Mouse (Mus musculus): ENCODE measurements at regions not wholly inside any gene's neighbourhood (a gene's known extent, or its start where the extent isn't known, plus 50 kb on each side); places are given as distances from the start of the nearest gene placed in this dataset.

DNA sequence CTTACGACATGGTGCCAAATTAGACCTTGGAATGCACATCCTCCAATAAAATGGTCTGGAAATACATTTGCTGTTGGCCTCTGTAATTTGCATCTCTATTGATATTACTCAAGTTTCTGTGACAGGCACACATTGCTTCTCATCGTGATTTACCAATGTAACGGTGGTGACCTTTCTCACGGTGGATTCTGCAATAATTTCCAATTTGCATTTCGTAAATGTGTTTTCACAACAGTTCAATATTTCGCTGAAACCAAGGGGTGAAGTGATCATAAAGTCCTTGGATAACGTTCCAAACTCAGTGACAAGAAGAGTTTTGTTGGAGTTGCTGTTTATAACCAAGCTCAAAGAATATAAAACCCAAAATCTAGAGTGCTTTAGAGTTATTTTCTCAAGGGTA, 149.4 kb downstream of the Lrig3 start:
- Histone ChIP-seq H3K9me3 (ENCODE audit: control insufficient read depth, low read length) (no peaks in the 10 kb centered on the region), H3K4me1 (ENCODE audit: control insufficient read depth, insufficient read depth, low read length) (no peaks in the 10 kb centered on the region), H3K27me3 (ENCODE audit: control insufficient read depth, insufficient read depth, low read length) (no peaks in the 10 kb centered on the region), H3K9ac (ENCODE audit: low read length) (no peak overlapping the region), H3K36me3 (ENCODE audit: control insufficient read depth, insufficient read depth, low read length) (no peaks in the 10 kb centered on the region), H3K4me2 (no peak overlapping the region), H3K27ac (ENCODE audit: low read depth, low read length) (no peak overlapping the region), H3K4me3 (ENCODE audit: low read depth, low read length) (no peak overlapping the region)
- ATAC-seq (ENCODE audit: low FRiP score) (no peak), DNase-seq (ENCODE audit: low spot score, missing footprints) (no peak)
- 81% methylated on average over 7 of the region's 7 CpGs for WGBS

DNA sequence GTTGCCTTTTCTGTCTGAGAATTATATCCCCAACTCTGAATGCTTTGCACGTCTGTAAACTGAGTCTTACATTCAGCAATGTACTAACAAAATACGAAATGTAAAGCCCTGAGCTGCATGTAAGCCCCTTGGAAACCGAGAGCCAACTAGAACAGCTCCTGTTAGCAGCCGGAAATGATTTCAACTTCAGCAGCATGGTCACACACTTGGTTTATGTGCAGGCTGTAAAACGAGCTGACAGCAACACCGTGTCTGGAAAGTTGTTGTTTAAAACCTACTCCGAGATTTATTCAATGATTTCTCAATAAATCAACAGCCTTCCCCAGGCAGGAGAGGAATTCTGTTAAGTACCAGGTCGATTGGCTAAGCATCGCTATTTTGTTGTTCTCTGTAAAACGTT, 155.7 kb downstream of the Lrig3 start:
- WGBS, result 89% methylated on average over 10 of the region's 10 CpGs
- no peaks in the 10 kb centered on the region for H3K36me3 ChIP-seq (ENCODE audit: control insufficient read depth, insufficient read depth, low read length)

DNA sequence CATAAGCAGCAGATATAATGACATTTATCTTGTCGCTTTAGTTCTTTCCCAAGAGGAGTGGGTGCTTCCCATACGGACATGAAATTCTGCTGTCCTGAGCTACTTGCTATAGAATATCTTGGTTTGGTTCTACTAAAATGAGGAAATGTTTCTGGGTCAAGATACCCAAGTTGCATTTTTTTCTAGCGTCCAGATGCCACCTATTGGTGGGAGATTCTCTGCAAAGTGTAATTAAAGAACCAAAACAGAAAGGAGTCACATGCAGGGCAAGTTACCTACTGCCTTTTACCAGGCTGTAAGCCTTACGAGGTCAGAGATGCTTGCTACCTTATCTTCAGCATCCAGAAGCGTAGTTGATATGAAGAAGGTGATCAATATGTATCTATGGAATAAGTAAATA, 156.5 kb downstream of the Lrig3 start:
- H3K27ac ChIP-seq (ENCODE audit: low read depth, low read length), result no peak overlapping the region
- no peaks in the 10 kb centered on the region for H3K36me3 ChIP-seq (ENCODE audit: control insufficient read depth, insufficient read depth, low read length)
- no peaks in the 10 kb centered on the region for H3K4me1 ChIP-seq (ENCODE audit: control insufficient read depth, insufficient read depth, low read length)
- H3K9ac ChIP-seq (ENCODE audit: low read length), result no peak overlapping the region
- no peaks in the 10 kb centered on the region for H3K9me3 ChIP-seq (ENCODE audit: control insufficient read depth, low read length)
- H3K27me3 ChIP-seq (ENCODE audit: control insufficient read depth, insufficient read depth, low read length), result no peaks in the 10 kb centered on the region
- ATAC-seq (ENCODE audit: low FRiP score) (no peak), DNase-seq (ENCODE audit: low spot score, missing footprints) (no peak)
- no peak overlapping the region for H3K4me3 ChIP-seq (ENCODE audit: low read depth, low read length)
- 83% methylated on average over 5 of the region's 5 CpGs for WGBS
- no peak overlapping the region for H3K4me2 ChIP-seq

More for the DNA sequence above, 155.7 kb downstream of the Lrig3 start:
- Histone ChIP-seq H3K4me1 (ENCODE audit: control insufficient read depth, insufficient read depth, low read length) (no peaks in the 10 kb centered on the region), H3K27ac (ENCODE audit: low read depth, low read length) (no peak overlapping the region), H3K4me2 (no peak overlapping the region), H3K9ac (ENCODE audit: low read length) (no peak overlapping the region), H3K9me3 (ENCODE audit: control insufficient read depth, low read length) (no peaks in the 10 kb centered on the region), H3K4me3 (ENCODE audit: low read depth, low read length) (no peak overlapping the region), H3K27me3 (ENCODE audit: control insufficient read depth, insufficient read depth, low read length) (no peaks in the 10 kb centered on the region)
- DNase-seq (ENCODE audit: low spot score, missing footprints) (no peak), ATAC-seq (ENCODE audit: low FRiP score) (no peak)

DNA sequence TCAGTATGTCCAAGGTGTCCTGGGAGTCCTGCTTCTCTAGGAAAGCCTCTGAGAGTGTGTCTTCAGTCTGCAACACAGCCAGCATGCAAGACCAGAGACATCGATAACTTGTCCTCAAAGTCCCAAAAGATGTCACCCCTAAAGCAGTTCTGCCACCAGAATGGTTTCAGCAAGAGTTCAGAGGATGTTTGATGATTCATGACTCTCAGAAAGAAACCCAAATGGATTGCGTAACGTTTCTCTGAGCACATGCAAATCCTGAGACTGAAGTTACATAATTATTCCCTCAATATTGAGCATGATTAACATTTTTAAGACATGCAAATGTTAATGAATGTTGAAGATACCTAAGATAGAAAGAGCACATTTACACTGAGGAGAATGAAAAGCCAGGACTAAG, 167.2 kb downstream of the Lrig3 start:
- ATAC-seq (ENCODE audit: low FRiP score) (no peak), DNase-seq (ENCODE audit: low spot score, missing footprints) (no peak)
- Histone ChIP-seq H3K4me3 (ENCODE audit: low read depth, low read length) (no peak overlapping the region), H3K27ac (ENCODE audit: low read depth, low read length) (no peak overlapping the region), H3K4me1 (ENCODE audit: control insufficient read depth, insufficient read depth, low read length) (peaks cover 4% of the 10 kb centered on the region; the same call in 1 of the 2 replicates), H3K36me3 (ENCODE audit: control insufficient read depth, insufficient read depth, low read length) (no peaks in the 10 kb centered on the region), H3K27me3 (ENCODE audit: control insufficient read depth, insufficient read depth, low read length) (no peaks in the 10 kb centered on the region), H3K9me3 (ENCODE audit: control insufficient read depth, low read length) (no peaks in the 10 kb centered on the region), H3K4me2 (no peak overlapping the region), H3K9ac (ENCODE audit: low read length) (no peak overlapping the region)
- 90% methylated on average over 3 of the region's 3 CpGs for WGBS

DNA sequence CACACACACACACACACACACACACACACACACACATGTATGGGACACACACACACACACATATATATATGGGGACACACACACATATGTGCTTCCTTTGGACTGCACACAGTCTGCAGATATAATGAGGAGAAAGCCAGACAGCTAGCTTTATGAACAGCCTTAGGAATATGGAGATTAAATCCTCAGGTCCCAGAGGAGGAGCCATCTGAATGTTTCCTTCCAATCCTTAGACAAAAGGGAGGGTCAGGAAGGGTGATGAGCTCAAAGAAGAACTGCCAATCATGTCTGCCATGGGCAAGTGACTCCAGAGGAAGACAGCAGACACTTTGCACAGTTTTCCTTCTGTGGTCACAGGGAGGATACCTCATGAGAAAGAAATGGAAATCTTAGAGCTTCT, 168.0 kb downstream of the Lrig3 start:
- ATAC-seq (ENCODE audit: low FRiP score) (peak; percentile 87), DNase-seq (ENCODE audit: low spot score, missing footprints) (peak; percentile 87)

DNA sequence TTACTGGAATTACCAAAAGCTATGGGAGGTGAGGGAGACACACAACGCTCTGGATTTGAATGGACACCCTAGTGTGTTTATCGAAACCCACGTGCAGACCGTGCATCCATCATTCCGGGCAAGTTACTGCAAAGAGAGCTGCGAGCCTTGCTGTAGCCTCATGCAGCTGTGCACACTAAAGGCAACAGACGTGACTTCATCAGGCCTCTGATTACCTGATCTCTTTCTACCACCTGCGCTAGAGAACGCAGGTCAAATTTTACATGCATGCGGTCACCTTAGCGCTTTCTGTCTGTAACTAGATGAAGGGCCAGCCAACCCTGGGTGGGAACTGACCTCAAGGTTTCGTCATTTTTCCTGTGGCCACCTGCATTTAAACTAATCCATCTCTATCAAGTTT, 172.6 kb downstream of the Lrig3 start:
- Histone ChIP-seq H3K9ac (ENCODE audit: low read length) (no peak overlapping the region), H3K4me2 (no peak overlapping the region), H3K27me3 (ENCODE audit: control insufficient read depth, insufficient read depth, low read length) (no peaks in the 10 kb centered on the region), H3K4me1 (ENCODE audit: control insufficient read depth, insufficient read depth, low read length) (peaks cover 4% of the 10 kb centered on the region; the same call in 1 of the 2 replicates), H3K36me3 (ENCODE audit: control insufficient read depth, insufficient read depth, low read length) (no peaks in the 10 kb centered on the region), H3K4me3 (ENCODE audit: low read depth, low read length) (no peak overlapping the region), H3K27ac (ENCODE audit: low read depth, low read length) (no peak overlapping the region), H3K9me3 (ENCODE audit: control insufficient read depth, low read length) (no peaks in the 10 kb centered on the region)
- no peak for ATAC-seq (ENCODE audit: low FRiP score)
- WGBS, result 96% methylated on average over 12 of the region's 12 CpGs
- no peak for DNase-seq (ENCODE audit: low spot score, missing footprints)

More for the DNA sequence above, 168.0 kb downstream of the Lrig3 start:
- Histone ChIP-seq H3K9ac (ENCODE audit: low read length) (no peak overlapping the region), H3K4me2 (no peak overlapping the region), H3K27ac (ENCODE audit: low read depth, low read length) (no peak overlapping the region), H3K4me3 (ENCODE audit: low read depth, low read length) (no peak overlapping the region), H3K9me3 (ENCODE audit: control insufficient read depth, low read length) (no peaks in the 10 kb centered on the region), H3K27me3 (ENCODE audit: control insufficient read depth, insufficient read depth, low read length) (no peaks in the 10 kb centered on the region), H3K4me1 (ENCODE audit: control insufficient read depth, insufficient read depth, low read length) (peaks cover 4% of the 10 kb centered on the region; the same call in 1 of the 2 replicates), H3K36me3 (ENCODE audit: control insufficient read depth, insufficient read depth, low read length) (no peaks in the 10 kb centered on the region)

DNA sequence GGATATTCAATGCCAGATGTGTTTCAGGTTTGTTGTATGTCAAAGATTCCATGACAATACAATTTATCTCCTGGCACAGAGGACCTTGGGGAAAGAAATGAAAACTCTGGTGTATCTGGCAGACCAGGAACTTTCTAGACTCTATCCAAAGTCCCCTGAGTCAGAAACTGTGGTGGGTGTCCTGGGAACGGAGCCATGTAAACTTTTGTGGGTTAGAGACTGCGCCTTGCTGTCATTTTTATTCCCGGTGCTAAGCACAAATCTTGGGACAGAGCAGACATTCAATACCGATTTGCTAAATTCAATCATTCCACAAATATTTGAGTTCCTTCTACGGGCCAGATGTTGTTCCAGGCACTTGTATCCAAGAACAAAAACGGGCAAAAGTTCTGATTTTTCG, 175.6 kb downstream of the Lrig3 start:
- Histone ChIP-seq H3K9me3 (ENCODE audit: control insufficient read depth, low read length) (no peaks in the 10 kb centered on the region), H3K36me3 (ENCODE audit: control insufficient read depth, insufficient read depth, low read length) (no peaks in the 10 kb centered on the region), H3K9ac (ENCODE audit: low read length) (no peak overlapping the region), H3K4me3 (ENCODE audit: low read depth, low read length) (no peak overlapping the region), H3K27ac (ENCODE audit: low read depth, low read length) (no peak overlapping the region), H3K4me1 (ENCODE audit: control insufficient read depth, insufficient read depth, low read length) (no peaks in the 10 kb centered on the region), H3K4me2 (no peak overlapping the region), H3K27me3 (ENCODE audit: control insufficient read depth, insufficient read depth, low read length) (no peaks in the 10 kb centered on the region)
- ATAC-seq (ENCODE audit: low FRiP score) (no peak), DNase-seq (ENCODE audit: low spot score, missing footprints) (no peak)
- WGBS, result 87% methylated on average over 7 of the region's 7 CpGs

DNA sequence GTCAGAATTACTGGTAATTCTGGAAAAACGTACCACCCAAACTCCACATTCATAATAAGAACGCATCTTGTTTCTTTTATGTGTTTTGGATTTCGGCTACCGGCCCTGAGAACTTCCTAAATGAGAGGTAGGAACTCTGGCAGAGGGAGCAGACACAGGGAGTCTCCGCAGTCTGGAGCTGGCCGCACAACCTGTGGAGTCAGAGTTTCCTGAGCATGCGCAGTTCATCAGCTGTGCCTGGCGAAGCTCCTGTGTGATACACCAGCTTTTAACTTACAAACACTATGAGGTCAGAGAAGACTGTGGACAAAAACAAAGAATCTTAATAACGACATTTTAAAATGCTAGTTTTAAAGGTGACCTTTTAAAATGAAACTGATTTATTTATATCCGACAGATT, 177.9 kb downstream of the Lrig3 start:
- no peaks in the 10 kb centered on the region for H3K36me3 ChIP-seq (ENCODE audit: control insufficient read depth, insufficient read depth, low read length)
- H3K4me2 ChIP-seq, result no peak overlapping the region
- no peaks in the 10 kb centered on the region for H3K9me3 ChIP-seq (ENCODE audit: control insufficient read depth, low read length)
- no peak overlapping the region for H3K4me3 ChIP-seq (ENCODE audit: low read depth, low read length)
- DNase-seq (ENCODE audit: low spot score, missing footprints) (no peak), ATAC-seq (ENCODE audit: low FRiP score) (no peak)
- no peaks in the 10 kb centered on the region for H3K4me1 ChIP-seq (ENCODE audit: control insufficient read depth, insufficient read depth, low read length)
- no peak overlapping the region for H3K9ac ChIP-seq (ENCODE audit: low read length)
- no peaks in the 10 kb centered on the region for H3K27me3 ChIP-seq (ENCODE audit: control insufficient read depth, insufficient read depth, low read length)
- 82% methylated on average over 10 of the region's 10 CpGs for WGBS
- H3K27ac ChIP-seq (ENCODE audit: low read depth, low read length), result no peak overlapping the region

DNA sequence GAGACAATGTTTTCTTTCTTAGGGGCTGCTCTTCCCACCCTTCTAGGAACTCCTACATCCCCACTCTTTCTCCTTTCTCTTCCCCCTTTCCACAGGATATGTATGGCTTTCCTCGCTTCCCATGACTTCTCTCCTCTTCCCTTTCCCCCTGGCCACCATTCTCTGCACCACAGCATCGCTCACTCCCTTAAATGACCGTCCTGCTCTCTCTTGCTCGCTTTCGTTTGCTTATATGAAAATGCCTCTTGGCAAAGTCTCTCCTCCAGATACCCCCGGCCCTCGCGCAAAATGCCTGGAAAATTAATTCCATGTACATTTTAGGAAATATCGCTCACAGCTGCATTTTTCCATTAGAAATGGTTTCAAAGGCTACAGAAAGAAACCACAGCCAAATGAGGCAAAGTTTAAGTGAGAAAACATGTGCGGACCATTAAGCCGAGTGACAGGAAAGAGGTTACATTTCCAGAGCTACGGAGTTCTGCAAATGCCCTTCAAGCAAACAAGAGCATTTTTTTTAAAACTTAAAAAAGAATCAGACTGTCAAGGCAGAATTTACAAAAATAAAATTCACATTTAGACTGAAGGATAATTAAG, 178.7 kb downstream of the Lrig3 start:
- no peak overlapping the region for H3K4me2 ChIP-seq
- H3K27me3 ChIP-seq (ENCODE audit: control insufficient read depth, insufficient read depth, low read length), result no peaks in the 10 kb centered on the region
- H3K9ac ChIP-seq (ENCODE audit: low read length), result no peak overlapping the region
- H3K36me3 ChIP-seq (ENCODE audit: control insufficient read depth, insufficient read depth, low read length), result no peaks in the 10 kb centered on the region
- ATAC-seq (ENCODE audit: low FRiP score) (no peak), DNase-seq (ENCODE audit: low spot score, missing footprints) (no peak)
- WGBS, result 90% methylated on average over 12 of the region's 12 CpGs
- H3K4me1 ChIP-seq (ENCODE audit: control insufficient read depth, insufficient read depth, low read length), result no peaks in the 10 kb centered on the region
- H3K27ac ChIP-seq (ENCODE audit: low read depth, low read length), result no peak overlapping the region
- no peak overlapping the region for H3K4me3 ChIP-seq (ENCODE audit: low read depth, low read length)
- no peaks in the 10 kb centered on the region for H3K9me3 ChIP-seq (ENCODE audit: control insufficient read depth, low read length)
